Mouse (Mus musculus): ENCODE measurements around the gene Proser3. TPM values are rescaled to one million over a fixed set of nuclear protein-coding genes. Genes with fewer than 3 reads are reported as not detected.
"Not testable (repeated sequence)": the region's sequence is repeated elsewhere in the genome, so short reads cannot be mapped to it uniquely, and the experiment has no call there.

Gene Proser3
- polyA plus RNA-seq, 1 experiment: 11.0 TPM

GRCm38 (mm10) chr7:30544327-30544726 lies 7.8 kb downstream of the Proser3 start:
- DNase-seq (ENCODE audit: low spot score): no peak

DNA sequence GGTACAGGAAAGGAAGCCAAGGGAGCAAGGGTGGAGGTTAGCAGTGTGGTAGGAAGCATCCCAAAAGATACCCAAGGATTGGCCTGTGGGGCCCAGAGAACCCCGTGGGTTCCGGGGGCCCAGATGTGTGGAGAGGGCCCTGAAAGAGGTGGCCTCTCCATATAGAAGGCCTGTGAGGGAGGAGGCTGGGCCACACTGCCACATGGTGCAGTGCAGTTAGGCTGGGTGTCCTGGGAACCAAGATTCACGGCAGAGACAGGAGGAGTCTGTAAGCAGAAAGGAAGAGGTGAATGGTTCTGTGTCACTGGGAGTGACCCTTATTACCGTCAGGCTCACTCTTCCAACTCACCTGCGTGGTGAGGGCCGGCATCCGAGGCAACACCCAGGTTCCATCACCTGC lies 11.5 kb downstream of the Proser3 start:
- no peak for DNase-seq (ENCODE audit: low spot score)

DNA sequence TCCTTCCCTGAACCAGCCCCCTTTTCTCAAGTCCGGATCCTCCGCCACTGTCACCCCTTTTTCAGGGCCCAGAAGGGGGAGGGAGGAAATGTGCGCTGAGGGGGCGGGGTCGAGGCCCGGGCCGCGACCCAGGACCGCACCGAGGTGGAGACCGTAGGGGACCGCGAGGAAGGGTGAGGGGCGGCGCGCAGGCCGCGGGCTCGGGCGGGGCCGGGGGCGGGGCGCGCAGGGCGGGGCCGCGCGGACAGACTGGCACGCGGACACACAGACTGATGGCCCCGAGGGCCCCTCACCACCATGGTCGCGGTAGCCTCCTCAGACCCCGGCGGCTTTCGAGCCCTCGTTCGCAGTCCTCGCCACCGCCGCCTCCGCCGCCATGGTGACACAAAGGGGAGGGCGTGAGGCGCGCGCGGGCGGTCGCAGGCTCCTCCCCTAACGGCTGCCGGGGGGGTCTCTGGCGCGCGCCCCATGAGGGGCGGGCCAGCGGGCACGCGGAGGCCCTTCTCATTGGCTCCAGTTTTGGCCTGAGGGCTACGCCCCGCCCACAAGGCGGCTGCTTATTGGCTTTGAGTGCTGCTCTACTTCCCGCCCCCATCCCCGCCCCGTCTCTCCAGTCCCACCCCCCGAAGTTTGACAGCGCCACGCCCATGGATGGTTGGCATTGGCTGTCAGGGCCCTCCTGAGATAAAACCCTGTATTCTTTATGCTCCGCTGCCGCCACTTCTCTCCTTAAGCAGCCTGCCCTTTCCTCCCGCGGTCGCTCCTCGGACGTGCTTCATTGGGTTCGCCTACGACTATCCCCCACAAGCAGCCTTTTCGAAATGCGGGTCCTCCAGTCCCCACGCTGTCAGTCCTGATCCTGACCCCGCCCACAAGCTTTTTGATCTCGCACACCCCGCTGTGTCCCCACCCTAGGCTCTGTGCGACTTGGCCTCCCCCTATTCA lies 17.2 kb downstream of the Proser3 start, which contains the start of gene Arhgap33:
Gene Arhgap33, minus strand, starts transcription at position 428 of the 945 bp plus-strand sequence.
- DNase-seq (ENCODE audit: low spot score): peak; percentile 86

GRCm38 (mm10) chr7:30533941-30534632 lies 18.0 kb downstream of the Proser3 start:
- DNase-seq (ENCODE audit: low spot score): no peak

- no peak for DNase-seq (ENCODE audit: low spot score)
Observed at GRCm38 (mm10) chr7:30532931-30533330, 19.2 kb downstream of the Proser3 start.

DNA sequence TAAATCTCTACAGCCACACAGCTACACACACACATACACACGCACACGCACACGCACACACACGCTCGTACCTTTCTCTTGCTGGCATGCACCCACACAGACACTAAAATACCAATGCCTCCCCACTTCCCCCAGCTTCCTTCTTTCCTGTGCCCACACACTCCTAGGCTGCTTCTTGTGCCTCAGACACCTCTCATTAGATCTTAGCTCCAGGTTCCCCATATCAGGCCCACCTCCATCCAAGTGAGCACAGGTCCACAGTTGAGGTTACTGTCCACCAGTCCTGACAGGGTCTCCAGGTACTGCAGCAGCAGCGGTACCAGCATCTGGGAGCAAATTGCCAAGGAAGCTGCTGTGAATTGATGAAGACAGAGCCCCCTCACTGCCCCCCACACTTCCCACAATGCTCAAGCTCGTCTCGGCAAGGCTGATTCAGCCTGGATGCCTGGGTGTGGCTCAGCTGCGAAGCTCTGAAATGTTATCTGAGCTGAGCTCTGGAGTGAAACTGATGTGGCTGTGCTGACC lies 20.7 kb downstream of the Proser3 start:
- DNase-seq (ENCODE audit: low spot score): no peak

DNA sequence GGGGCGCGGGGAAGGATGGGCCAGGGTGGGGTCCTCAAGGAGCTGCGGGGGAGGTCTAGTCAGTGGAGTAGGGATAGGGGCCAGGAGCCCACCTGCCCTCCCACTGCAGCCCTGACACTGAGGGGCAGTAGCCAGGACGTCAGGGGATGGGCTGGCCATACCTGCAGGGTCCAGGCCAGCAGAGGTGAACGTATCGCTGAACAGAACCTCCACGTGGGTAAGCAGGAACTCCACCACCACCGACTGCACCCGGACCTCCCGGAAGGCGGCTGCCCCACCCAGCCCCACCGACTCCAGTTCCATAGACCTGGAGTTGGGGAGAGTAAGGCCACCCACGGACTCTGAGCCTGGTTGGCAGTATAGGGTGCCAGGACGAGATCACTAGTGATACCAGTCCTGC lies 25.1 kb downstream of the Proser3 start:
- no peak for DNase-seq (ENCODE audit: low spot score)

GRCm38 (mm10) chr7:30526399-30526798 lies 25.7 kb downstream of the Proser3 start:
- DNase-seq (ENCODE audit: low spot score): no peak

- DNase-seq (ENCODE audit: low spot score): no peak
Observed at GRCm38 (mm10) chr7:30525954-30526353, 26.1 kb downstream of the Proser3 start.

DNA sequence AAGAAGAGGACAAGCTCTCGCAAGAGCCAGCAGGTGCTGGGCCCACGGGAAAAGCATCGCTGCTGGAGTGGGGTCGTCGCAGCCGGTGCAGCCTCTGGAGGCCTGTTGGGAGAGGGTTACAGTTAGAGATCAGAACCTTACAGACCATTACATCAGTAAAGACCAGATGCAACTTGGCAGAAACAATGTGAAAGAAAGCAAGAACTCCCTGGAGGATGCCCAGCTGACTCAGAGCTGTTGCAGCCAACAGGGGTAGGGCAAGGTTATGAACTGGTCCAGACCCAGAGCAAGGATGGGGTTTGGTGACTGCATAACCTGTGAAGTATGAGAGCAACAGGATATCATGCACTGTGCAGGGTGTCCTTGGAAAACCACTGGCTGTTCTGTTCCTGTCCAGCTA lies 27.6 kb downstream of the Proser3 start:
- DNase-seq (ENCODE audit: low spot score): no peak

DNA sequence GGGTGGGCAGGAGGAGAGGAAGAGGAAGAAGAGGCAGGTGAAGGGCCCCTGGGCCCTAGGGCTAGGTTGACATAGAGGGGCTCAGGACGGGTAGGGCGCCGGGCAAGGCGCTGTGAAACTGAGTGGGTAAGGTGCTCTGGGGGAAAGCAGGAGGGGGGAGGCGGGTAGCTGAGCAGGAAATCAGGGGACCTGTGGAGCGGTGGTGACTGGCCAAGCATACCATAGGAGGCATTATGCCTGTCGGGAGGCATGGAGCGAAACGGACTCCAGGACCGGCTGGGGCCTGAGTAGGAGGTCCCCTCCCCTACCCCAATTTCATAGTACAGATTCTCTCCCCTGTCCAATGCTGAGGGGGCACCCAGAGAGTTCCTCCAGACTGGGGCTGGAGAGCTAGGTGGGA lies 29.2 kb downstream of the Proser3 start:
- no peak for DNase-seq (ENCODE audit: low spot score)

GRCm38 (mm10) chr7:30520856-30521255 lies 31.2 kb downstream of the Proser3 start:
- no peak for DNase-seq (ENCODE audit: low spot score)

- DNase-seq (ENCODE audit: low spot score): no peak
Observed at GRCm38 (mm10) chr7:30520396-30520795, 31.7 kb downstream of the Proser3 start.

DNA sequence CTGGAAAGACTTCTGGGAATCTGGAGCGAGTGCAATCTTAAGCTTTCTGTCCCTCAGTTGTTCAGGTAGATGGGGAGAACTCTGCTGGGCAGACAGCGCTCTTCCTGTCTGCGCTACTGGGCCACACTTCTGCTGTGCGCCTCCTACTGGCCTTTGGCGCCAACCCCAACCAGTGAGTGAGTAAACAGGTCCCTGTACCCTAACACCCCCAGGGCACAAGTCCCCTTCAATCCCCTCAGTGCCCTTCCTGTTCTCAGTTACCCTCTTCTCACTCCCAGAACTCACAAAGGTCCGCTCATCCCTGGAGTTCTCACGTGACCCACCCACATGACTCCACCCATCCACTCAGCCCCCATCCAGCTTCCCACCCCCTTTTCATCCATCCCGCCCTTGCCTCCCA lies 33.8 kb downstream of the Proser3 start:
- no peak for DNase-seq (ENCODE audit: low spot score)

GRCm38 (mm10) chr7:30515003-30515760 lies 36.9 kb downstream of the Proser3 start:
- DNase-seq (ENCODE audit: low spot score): no peak

GRCm38 (mm10) chr7:30508061-30508460 lies 44.0 kb downstream of the Proser3 start:
- DNase-seq (ENCODE audit: low spot score): no peak

DNA sequence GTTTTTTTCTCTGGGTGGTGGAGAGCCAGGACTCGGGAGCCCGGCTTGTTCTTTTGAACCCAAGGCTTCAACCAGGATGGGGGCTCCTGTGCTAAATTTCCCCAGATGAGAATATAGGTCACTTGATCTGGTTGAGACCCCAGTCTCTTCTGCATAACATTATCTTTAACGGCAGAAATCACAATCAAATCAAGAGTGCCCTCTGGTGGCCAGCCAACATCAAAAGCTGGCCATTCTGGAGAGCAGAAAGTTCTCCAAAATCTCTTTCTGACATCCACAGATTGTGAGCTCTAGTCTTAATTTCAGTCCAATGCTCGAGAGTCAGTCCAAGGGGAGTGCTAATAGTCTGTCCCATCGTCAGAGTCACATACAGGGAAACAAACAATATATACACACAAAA lies 50.9 kb downstream of the Proser3 start:
- DNase-seq (ENCODE audit: low spot score): not testable (repeated sequence)

DNA sequence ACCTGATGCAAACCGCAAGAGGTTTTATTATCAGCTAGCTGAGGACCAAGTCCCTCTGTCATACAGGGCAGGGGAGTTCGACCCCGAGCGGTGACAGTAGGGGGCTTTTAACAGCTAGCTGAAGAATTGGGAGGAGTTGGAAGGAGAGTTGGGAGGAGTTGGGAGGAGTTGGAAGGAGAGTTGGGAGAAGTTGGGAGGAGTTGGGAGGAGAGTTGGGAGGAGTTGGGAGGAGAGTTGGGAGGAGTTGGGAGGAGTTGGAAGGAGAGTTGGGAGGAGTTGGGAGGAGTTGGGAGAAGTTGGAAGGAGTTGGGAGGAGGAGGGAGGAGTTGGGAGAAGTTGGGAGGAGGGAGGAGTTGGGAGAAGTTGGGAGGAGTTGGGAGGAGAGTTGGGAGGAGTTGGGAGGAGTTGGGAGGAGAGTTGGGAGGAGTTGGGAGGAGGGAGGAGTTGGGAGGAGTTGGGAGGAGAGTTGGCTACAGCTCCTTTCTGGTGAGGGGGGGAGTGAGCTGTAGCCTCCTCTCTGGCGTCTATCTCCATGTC lies 56.5 kb downstream of the Proser3 start:
- DNase-seq (ENCODE audit: low spot score): not testable (repeated sequence)

DNA sequence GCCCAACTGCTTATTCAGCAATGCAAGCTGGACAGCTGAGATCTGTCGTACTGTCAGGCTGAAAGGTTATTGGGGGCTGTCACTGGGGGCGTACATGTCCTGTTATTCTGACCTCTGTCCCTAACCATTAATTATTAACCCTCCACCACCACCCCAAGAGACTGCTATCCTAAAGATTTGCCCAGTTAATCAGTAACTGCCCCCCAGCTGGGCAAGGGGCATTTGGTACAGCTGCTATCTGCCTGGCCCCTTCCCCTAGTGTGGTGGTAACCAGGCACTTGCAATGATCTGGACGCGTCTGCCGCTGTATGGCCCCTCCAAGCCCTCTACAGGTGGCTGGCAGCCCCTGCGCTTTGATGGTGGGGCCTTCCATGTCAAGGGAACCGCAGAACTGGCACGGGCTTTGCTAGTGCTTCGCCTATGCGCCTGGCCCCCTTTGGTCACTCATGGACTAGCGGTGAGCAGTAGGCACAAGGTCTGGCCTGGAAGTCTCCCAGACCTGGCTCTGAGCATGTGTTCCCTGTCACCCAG lies 58.6 kb downstream of the Proser3 start, which contains the start of gene Prodh2:
Gene Prodh2, plus strand, starts transcription at position 222 of the 531 bp plus-strand sequence.
- DNase-seq (ENCODE audit: low spot score): no peak

DNA sequence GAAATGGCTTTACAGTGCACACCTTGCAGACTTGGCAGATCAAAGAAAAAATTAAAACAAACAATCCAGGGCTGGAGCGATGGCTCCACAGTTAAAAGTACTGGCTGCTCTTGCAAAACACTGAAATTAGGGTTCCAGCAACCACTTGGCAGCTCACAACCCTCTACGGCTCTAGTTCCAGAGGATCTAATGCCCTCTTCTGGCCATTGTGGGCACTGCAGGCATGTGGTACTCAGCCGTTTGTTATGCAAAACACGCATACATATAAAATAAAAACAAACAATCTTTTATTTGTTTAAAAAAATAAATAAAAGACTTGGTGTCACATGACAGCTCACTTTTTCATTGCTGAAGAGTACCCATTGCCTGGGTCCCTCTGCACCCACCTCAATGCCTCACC lies 59.3 kb downstream of the Proser3 start:
- DNase-seq (ENCODE audit: low spot score): peak; percentile 36

- DNase-seq (ENCODE audit: low spot score): no peak
Observed at GRCm38 (mm10) chr7:30490957-30491307, 61.2 kb downstream of the Proser3 start.
